ENCODE assay signal across 10 mouse cellular contexts in the genomic region with DNA sequence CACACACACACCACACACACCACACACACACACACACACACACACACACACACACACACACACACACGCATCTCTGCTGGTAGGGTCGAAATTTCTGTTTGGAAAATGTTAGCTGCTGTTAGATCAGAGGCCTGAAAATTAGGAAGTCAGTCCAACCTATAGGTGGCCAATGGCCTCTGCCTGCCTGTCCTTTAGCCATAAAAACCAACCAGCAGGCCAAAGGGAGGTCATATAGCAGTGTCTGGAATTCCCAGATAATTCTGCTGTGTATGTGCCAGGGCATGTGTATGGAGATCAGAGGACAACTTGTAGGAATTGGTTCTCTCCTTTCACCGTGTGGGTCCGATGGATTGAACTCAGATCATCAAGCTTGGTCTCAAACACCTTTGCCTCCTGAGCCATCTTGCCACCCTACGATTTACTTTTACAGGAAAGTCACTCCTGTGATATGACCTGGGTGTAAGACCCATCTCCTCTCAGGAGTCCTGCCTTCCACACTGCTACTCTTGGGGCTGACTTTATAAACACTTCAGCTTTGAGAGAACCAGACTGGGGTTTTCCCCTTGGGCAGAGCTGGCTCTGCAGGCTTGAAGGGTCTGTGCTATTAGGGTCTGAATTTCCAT. TPM values are rescaled to one million over a fixed set of nuclear protein-coding genes. Genes with fewer than 3 reads are reported as not detected.
DNase-seq lines count a peak whose midpoint lies in the region; ATAC-seq and TF ChIP-seq lines count a peak whose summit lies in the region.
"Had no signal": no experiment of that assay in that cellular context is flagged by ENCODE, and none has a peak within 500 bp of the region (broad histone marks: within the 10 kb centered on the region; RNA-seq: fewer than 3 reads in every experiment).

No protein-coding gene starts in this region.

- DNase-seq in adrenal gland, postnatal 14 days, result peak; percentile 3
- no peak for DNase-seq in adrenal gland, postnatal 4 days (ENCODE audit: low spot score in 2 of 2)
- no peak for DNase-seq in kidney, adult 2 months
- DNase-seq in thymus, postnatal 4 days, result peak; percentile 15
- DNase-seq in thymus, postnatal 0 days (ENCODE audit: low spot score), result no peak
- peak; percentile 8 for DNase-seq in stomach, postnatal 0 days (ENCODE audit: low spot score)
- no peak for DNase-seq in urinary bladder, adult 2 months (ENCODE audit: low spot score)

- TF ChIP-seq EP300 in stomach, postnatal 0 days (optimal IDR thresholded peaks at IDR 0.05), result no peak

- H3K36me3 ChIP-seq in kidney, embryonic 14.5 days (ENCODE audit: control insufficient read depth, insufficient read depth, low read length), result no peaks in the 10 kb centered on the region
- no peaks in the 10 kb centered on the region for H3K36me3 ChIP-seq in kidney, adult 2 months (ENCODE audit: control insufficient read depth, insufficient read depth, low read length)
- no peaks in the 10 kb centered on the region for H3K36me3 ChIP-seq in stomach, postnatal 0 days (ENCODE audit: control insufficient read depth, insufficient read depth, low read length)

- 80% methylated on average over 4 of the region's 5 CpGs for WGBS in kidney, embryonic 14.5 days
- WGBS in kidney, adult 2 months, result 78% methylated on average over 5 of the region's 5 CpGs
- WGBS in stomach, postnatal 0 days, result 69% methylated on average over 5 of the region's 5 CpGs

- no peak overlapping the region for H3K9ac ChIP-seq in kidney, embryonic 14.5 days (ENCODE audit: low read depth, low read length)
- no peak overlapping the region for H3K9ac ChIP-seq in stomach, postnatal 0 days (ENCODE audit: low read length)

- no peak for TF ChIP-seq CTCF in kidney, adult 2 months (conservative IDR thresholded peaks at IDR 0.05; ENCODE audit: insufficient read depth, insufficient read length, low read depth, low read length)
- TF ChIP-seq CTCF in stomach, postnatal 0 days (IDR thresholded peaks at IDR 0.05; ENCODE audit: low read depth), result no peak

- no peaks in the 10 kb centered on the region for H3K27me3 ChIP-seq in kidney, embryonic 14.5 days (ENCODE audit: control insufficient read depth, insufficient read depth, low read length)
- no peaks in the 10 kb centered on the region for H3K27me3 ChIP-seq in kidney, adult 2 months (replicated peaks; ENCODE audit: control insufficient read depth, insufficient read depth, low read length)
- H3K27me3 ChIP-seq in stomach, postnatal 0 days (ENCODE audit: control insufficient read depth, insufficient read depth, low read length), result no peaks in the 10 kb centered on the region

- peaks cover 33% of the 10 kb centered on the region for H3K4me1 ChIP-seq in kidney, embryonic 14.5 days (ENCODE audit: control insufficient read depth, insufficient read depth, low read length)
- H3K4me1 ChIP-seq in kidney, adult 2 months (ENCODE audit: control insufficient read depth, insufficient read depth, low read length), result no peaks in the 10 kb centered on the region
- H3K4me1 ChIP-seq in stomach, postnatal 0 days (replicated peaks; ENCODE audit: control insufficient read depth, insufficient read depth), result peaks cover 13% of the 10 kb centered on the region

- H3K4me2 ChIP-seq in kidney, embryonic 14.5 days (replicated peaks; ENCODE audit: low read depth, low read length), result no peak overlapping the region
- H3K4me2 ChIP-seq in stomach, postnatal 0 days (replicated peaks; ENCODE audit: low read depth), result no peak overlapping the region

- no peak for ATAC-seq in kidney, embryonic 14.5 days (ENCODE audit: low FRiP score, low TSS enrichment)
- no peak for ATAC-seq in stomach, postnatal 0 days (ENCODE audit: low FRiP score, low TSS enrichment)

- no peak overlapping the region for H3K4me3 ChIP-seq in kidney, embryonic 14.5 days (ENCODE audit: low read length)
- no peak overlapping the region for H3K4me3 ChIP-seq in kidney, adult 2 months (ENCODE audit: insufficient read depth, low read depth, low read length)
- no peak overlapping the region for H3K4me3 ChIP-seq in stomach, postnatal 0 days (ENCODE audit: low read depth, low read length)
- H3K4me3 ChIP-seq: layer of hippocampus, adult 2 months had no signal

- H3K9me3 ChIP-seq in kidney, embryonic 14.5 days (ENCODE audit: control insufficient read depth, low read length), result no peaks in the 10 kb centered on the region
- no peaks in the 10 kb centered on the region for H3K9me3 ChIP-seq in stomach, postnatal 0 days (ENCODE audit: control insufficient read depth, low read length)

- no peak for TF ChIP-seq POLR2A in kidney, adult 2 months (IDR thresholded peaks at IDR 0.05; ENCODE audit: low read depth, low read length)

- H3K27ac ChIP-seq in kidney, embryonic 14.5 days (ENCODE audit: low read depth, low read length), result peak overlapping the region; percentile 93
- H3K27ac ChIP-seq in kidney, adult 2 months (ENCODE audit: insufficient read depth, low read depth, low read length), result no peak overlapping the region
- peak overlapping the region; percentile 95 for H3K27ac ChIP-seq in stomach, postnatal 0 days (replicated peaks)
- H3K27ac ChIP-seq: layer of hippocampus, adult 2 months had no signal

RNA-seq across cellular contexts. Expression of a gene that starts 1.8 kb away (rescaled TPM):
- 20.4 and 52.3 TPM in 2 replicates for total RNA-seq in adrenal gland, postnatal 14 days (2021)
- 10 to 100 TPM; 25.1 to 43.0 TPM for total RNA-seq in adrenal gland, postnatal 4 days (2021)
- 92.8 and 124 TPM in 2 replicates for polyA plus RNA-seq in kidney, embryonic 14.5 days (2014; fragmentation: Nextera tagmentation; extraction: Ambion mirVana)
- 22.2 and 39.8 TPM in 2 replicates for polyA plus RNA-seq in kidney, adult 2 months (2012; rRNA removed)
- 655 and 664 TPM in 2 replicates for polyA plus RNA-seq in thymus, postnatal 0 days (2015; fragmentation: Nextera tagmentation; extraction: Ambion mirVana)
- polyA plus RNA-seq in stomach, postnatal 0 days (2015; fragmentation: Nextera tagmentation; extraction: Ambion mirVana), result 107 and 110 TPM in 2 replicates
- polyA plus RNA-seq in urinary bladder, adult 2 months (2012; rRNA removed), result 379 and 420 TPM in 2 replicates

RNA-seq across cellular contexts. Expression of a gene that starts 17.2 kb away (rescaled TPM):
- total RNA-seq in adrenal gland, postnatal 14 days (2021), result 0.56 and 0.67 TPM in 2 replicates
- total RNA-seq in adrenal gland, postnatal 4 days (2021), result 100 to 1,000 TPM in 1 of 2 experiments, 10 to 100 TPM in 1; 79.5 to 219 TPM
- polyA plus RNA-seq in kidney, embryonic 14.5 days (2014; fragmentation: Nextera tagmentation; extraction: Ambion mirVana), result 3.1 and 3.7 TPM in 2 replicates
- 0.54 and 103 TPM in 2 replicates for polyA plus RNA-seq in kidney, adult 2 months (2012; rRNA removed)
- polyA plus RNA-seq in thymus, postnatal 0 days (2015; fragmentation: Nextera tagmentation; extraction: Ambion mirVana), result 14.1 and 14.3 TPM in 2 replicates
- 19.1 and 19.6 TPM in 2 replicates for polyA plus RNA-seq in stomach, postnatal 0 days (2015; fragmentation: Nextera tagmentation; extraction: Ambion mirVana)
- polyA plus RNA-seq in urinary bladder, adult 2 months (2012; rRNA removed), result 39.4 and 48.2 TPM in 2 replicates
- total RNA-seq: layer of hippocampus, adult 2 months had no signal

RNA-seq across cellular contexts. Expression of a gene that starts 24.1 kb away (rescaled TPM):
- total RNA-seq in adrenal gland, postnatal 14 days (2021), result not detected in 2 replicates
- total RNA-seq in adrenal gland, postnatal 4 days (2021), result not detected
- not detected in 2 replicates for polyA plus RNA-seq in kidney, embryonic 14.5 days (2014; fragmentation: Nextera tagmentation; extraction: Ambion mirVana)
- 1.8 and 3.3 TPM in 2 replicates for polyA plus RNA-seq in kidney, adult 2 months (2012; rRNA removed)
- polyA plus RNA-seq in thymus, postnatal 0 days (2015; fragmentation: Nextera tagmentation; extraction: Ambion mirVana), result 0.34 and 0.75 TPM in 2 replicates
- polyA plus RNA-seq in stomach, postnatal 0 days (2015; fragmentation: Nextera tagmentation; extraction: Ambion mirVana), result 70.7 and 78.9 TPM in 2 replicates
- polyA plus RNA-seq in urinary bladder, adult 2 months (2012; rRNA removed), result 316 and 420 TPM in 2 replicates
- total RNA-seq: layer of hippocampus, adult 2 months; megakaryocyte-erythroid progenitor cell, adult 5-6 weeks had no signal

RNA-seq across cellular contexts. Expression of a gene that starts 39.8 kb away (rescaled TPM):
- total RNA-seq in adrenal gland, postnatal 14 days (2021), result 1.1 and 1.8 TPM in 2 replicates
- total RNA-seq in adrenal gland, postnatal 4 days (2021), result 100 to 1,000 TPM; 118 to 299 TPM
- polyA plus RNA-seq in kidney, embryonic 14.5 days (2014; fragmentation: Nextera tagmentation; extraction: Ambion mirVana), result 3.2 and 3.5 TPM in 2 replicates
- 48.3 TPM in 1 of 2 replicates, not detected in the other for polyA plus RNA-seq in kidney, adult 2 months (2012; rRNA removed)
- polyA plus RNA-seq in thymus, postnatal 0 days (2015; fragmentation: Nextera tagmentation; extraction: Ambion mirVana), result 4.7 and 5.2 TPM in 2 replicates
- 8.0 and 11.7 TPM in 2 replicates for polyA plus RNA-seq in stomach, postnatal 0 days (2015; fragmentation: Nextera tagmentation; extraction: Ambion mirVana)
- polyA plus RNA-seq in urinary bladder, adult 2 months (2012; rRNA removed), result 74.3 and 79.9 TPM in 2 replicates
- total RNA-seq: layer of hippocampus, adult 2 months; megakaryocyte-erythroid progenitor cell, adult 5-6 weeks had no signal

Comparison
In these comparisons a context has a peak if more than half of its experiments do, and no peak if none do; other contexts are left out.
1. DNase-seq: peak in adrenal gland, postnatal 14 days (single experiment), thymus, postnatal 4 days (single experiment) and stomach, postnatal 0 days (single experiment); none in adrenal gland, postnatal 4 days (0 of 2), kidney, adult 2 months (single experiment), thymus, postnatal 0 days (single experiment) and urinary bladder, adult 2 months (single experiment).
2. RNA of a gene that starts 24.1 kb away (polyA plus RNA-seq): 316 to 420 TPM in urinary bladder, adult 2 months and 70.7 to 78.9 TPM in stomach, postnatal 0 days; 1.8 to 3.3 TPM in kidney, adult 2 months, 0.34 to 0.75 TPM in thymus, postnatal 0 days and not detected in kidney, embryonic 14.5 days; every median in the first group is over 10 times any median in the second.